Mouse (Mus musculus): ENCODE measurements at regions not wholly inside any gene's neighbourhood (a gene's known extent, or its start where the extent isn't known, plus 50 kb on each side); places are given as distances from the start of the nearest gene placed in this dataset.

DNA sequence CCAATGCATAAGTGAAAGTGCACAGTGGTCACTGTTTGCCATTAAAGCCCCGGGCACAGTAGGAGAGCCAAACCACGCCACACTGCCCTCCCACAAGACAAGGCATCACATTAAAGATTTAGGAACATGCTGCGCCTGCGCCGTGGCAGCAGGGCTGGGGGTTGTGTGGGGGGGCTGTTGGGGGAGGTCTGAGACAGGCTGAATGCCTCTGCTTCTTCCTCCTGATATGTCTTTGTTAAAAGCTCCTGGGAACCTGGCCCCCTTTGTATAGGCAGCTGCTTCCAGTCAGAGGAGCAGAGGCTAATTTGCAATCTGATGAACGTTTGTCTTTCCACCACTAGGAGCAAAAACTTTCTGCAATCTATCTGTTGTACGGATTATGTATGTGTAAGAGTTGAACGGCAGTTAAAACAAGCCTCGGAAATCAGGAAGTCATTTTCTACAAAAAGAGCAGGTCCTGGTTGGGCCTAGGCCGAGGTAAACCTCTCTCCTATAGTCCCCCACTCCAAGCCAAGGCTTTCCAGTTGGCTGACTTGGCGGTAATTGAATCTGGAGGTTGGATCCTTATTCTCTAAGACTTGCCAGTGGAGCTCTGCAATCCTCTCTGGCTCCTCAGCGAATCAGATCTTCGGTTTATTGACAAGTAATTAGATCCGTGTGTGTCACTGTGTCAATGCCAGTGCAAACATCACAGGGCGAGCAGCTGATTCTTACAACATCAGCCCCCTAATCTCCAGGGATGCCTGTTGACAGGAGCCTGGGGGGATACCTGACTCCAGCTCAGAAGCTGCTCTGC is 173.3 kb upstream of the A230072I06Rik start:
- POLR2A ChIA-PET: no interaction called here
- DNase-seq (ENCODE audit: low read depth, low spot score): no peak
- ATAC-seq: no peak
- no peak for TF ChIP-seq CTCF (IDR thresholded peaks at IDR 0.05)
- CTCF ChIA-PET: no interaction called here
- peaks cover 13% of the 10 kb centered on the region for H3K27me3 ChIP-seq
- in situ Hi-C loops (cut with MboI; ENCODE audit: low pct_unique_long_range_greater_than_20kb): no loop called here

DNA sequence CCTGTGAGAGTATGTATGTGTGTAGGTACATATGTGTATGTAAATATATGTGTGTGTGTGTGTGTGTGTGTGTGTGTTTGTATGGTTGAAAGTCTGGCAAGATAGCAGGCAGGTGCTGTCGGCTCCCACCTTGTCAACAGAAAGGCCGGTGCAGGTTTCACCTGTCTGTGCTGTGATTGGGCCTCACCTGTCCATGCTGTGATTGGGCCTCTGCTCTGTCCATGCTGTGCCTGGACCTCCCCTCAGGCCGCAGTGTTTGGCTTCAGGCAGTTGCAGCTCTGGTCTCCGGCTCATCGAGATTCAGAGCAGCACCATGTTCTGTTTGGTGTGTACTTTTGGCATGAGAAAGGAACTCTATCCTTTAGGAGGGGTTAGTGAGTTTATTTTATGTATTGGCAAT is 170.0 kb upstream of the A230072I06Rik start:
- CTCF ChIA-PET: no interaction called here
- no peak for DNase-seq (ENCODE audit: low read depth, low spot score)
- no peak for TF ChIP-seq CTCF (IDR thresholded peaks at IDR 0.05)
- no peak for ATAC-seq
- POLR2A ChIA-PET: no interaction called here
- in situ Hi-C loops (cut with MboI; ENCODE audit: low pct_unique_long_range_greater_than_20kb): no loop called here
- H3K27me3 ChIP-seq: peaks cover 15% of the 10 kb centered on the region

GRCm38 (mm10) chr8:12111626-12112025 is 167.0 kb upstream of the A230072I06Rik start:
- ChIA-PET POLR2A (no interaction called here), CTCF (no interaction called here)
- no peak for TF ChIP-seq CTCF (IDR thresholded peaks at IDR 0.05)
- ATAC-seq (no peak), DNase-seq (ENCODE audit: low read depth, low spot score) (no peak)
- in situ Hi-C loops (cut with MboI; ENCODE audit: low pct_unique_long_range_greater_than_20kb): no loop called here
- H3K27me3 ChIP-seq: peaks cover 10% of the 10 kb centered on the region

DNA sequence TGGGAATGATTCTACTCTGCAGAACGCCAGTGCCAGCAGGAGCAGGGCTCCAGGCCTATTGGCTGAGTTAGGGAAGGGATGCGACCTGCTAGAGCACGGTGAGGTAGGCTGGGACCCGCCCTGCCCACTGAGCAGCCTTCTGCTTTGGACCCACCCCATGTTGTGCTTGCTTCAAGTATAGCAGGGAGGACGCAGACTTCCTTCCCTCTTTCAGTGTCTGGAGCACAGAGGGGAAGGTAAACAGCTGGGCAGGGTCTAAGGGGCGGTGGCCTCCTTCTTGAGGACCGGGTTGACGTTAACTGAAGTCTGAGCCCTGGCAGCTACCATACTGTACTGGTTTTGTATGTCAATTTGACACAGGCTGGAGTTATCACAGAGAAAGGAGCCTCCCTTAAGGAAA is 165.6 kb upstream of the A230072I06Rik start:
- ChIA-PET CTCF (no interaction called here), POLR2A (no interaction called here)
- in situ Hi-C loops (cut with MboI; ENCODE audit: low pct_unique_long_range_greater_than_20kb): no loop called here
- ATAC-seq: no peak
- no peak for TF ChIP-seq CTCF (IDR thresholded peaks at IDR 0.05)
- peaks cover 9% of the 10 kb centered on the region for H3K27me3 ChIP-seq
- no peak for DNase-seq (ENCODE audit: low read depth, low spot score)

DNA sequence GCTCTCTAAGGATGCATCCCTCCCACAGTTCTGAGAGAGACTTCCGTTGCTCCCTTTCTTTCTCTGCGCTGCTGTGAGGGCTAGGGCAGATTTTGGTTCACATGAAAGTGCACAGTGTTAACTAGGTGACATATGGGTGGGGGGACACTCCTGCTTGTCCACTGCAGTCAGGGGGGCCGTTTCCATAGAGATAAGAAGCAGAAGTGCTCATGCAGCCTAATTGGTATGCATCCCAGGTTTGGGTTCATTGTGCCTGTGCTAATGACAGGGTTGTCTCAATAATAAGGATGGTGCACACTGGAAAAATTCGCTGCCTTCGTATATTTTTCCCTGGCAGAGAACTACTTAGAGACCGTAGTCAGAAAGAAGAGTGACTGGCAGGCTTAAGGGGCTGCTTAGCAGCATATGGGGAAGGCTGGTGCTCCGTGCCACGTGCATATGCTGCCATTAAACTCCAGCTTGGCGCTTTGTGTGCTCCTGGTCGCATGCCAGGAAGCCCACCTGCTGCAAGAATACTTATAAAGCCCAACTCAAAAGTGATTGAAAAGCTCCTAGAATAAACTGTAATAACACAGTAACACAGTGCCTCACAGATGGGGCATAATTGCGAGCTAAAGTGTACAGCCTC is 152.1 kb upstream of the A230072I06Rik start:
- in situ Hi-C loops (cut with MboI; ENCODE audit: low pct_unique_long_range_greater_than_20kb): no loop called here
- CTCF ChIA-PET: no interaction called here
- H3K27me3 ChIP-seq: peaks cover 8% of the 10 kb centered on the region
- DNase-seq (ENCODE audit: low read depth, low spot score): no peak
- POLR2A ChIA-PET: no interaction called here
- no peak for ATAC-seq
- TF ChIP-seq CTCF (IDR thresholded peaks at IDR 0.05): no peak

DNA sequence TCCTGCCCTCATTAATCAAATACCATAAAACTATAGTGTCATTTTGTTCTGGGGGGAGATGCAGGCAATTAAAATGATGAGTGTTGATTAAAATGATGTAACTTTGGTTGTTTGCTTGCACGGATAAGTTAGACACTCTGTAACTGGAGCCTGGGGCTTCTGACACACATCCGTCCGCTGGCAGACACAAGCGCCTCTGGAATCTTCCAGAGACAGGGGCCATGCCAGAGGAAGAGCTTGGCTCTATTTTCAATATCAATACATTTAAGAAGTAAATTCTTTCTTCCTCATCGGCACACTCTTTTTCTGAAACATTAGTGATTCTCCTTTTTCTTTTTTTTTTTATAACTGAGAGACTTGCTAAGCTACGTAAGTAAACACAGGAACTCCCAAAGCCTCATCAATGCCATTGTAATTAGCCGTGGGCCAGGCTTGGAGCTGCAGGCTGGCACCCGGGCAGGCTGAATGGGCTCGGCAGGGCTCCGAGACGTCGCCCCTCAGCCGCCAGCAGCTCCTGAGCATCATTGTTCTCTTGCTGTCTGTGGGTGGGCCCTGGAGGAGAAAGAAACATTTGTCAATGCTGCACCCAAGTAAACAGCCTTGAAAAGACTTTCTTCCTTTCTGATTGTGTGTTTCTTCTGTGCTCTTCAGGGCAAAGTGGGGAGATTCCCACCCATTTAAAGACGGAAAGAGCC is 151.4 kb upstream of the A230072I06Rik start:
- ATAC-seq: no peak
- in situ Hi-C loops (cut with MboI; ENCODE audit: low pct_unique_long_range_greater_than_20kb): no loop called here
- no peak for TF ChIP-seq CTCF (IDR thresholded peaks at IDR 0.05)
- ChIA-PET CTCF (no interaction called here), POLR2A (no interaction called here)
- H3K27me3 ChIP-seq: peaks cover 8% of the 10 kb centered on the region
- no peak for DNase-seq (ENCODE audit: low read depth, low spot score)

- in situ Hi-C loops (cut with MboI; ENCODE audit: low pct_unique_long_range_greater_than_20kb): no loop called here
- DNase-seq (ENCODE audit: low read depth, low spot score) (no peak), ATAC-seq (peak; percentile 17)
- ChIA-PET CTCF (no interaction called here), POLR2A (no interaction called here)
- H3K27me3 ChIP-seq: peaks cover 8% of the 10 kb centered on the region
- TF ChIP-seq CTCF (IDR thresholded peaks at IDR 0.05): no peak
These were observed 150.7 kb upstream of the A230072I06Rik start for GRCm38 (mm10) chr8:12127801-12128490.

GRCm38 (mm10) chr8:12130591-12130990 is 148.0 kb upstream of the A230072I06Rik start:
- DNase-seq (ENCODE audit: low read depth, low spot score) (no peak), ATAC-seq (no peak)
- in situ Hi-C loops (cut with MboI; ENCODE audit: low pct_unique_long_range_greater_than_20kb): no loop called here
- no peak for TF ChIP-seq CTCF (IDR thresholded peaks at IDR 0.05)
- ChIA-PET POLR2A (no interaction called here), CTCF (no interaction called here)
- H3K27me3 ChIP-seq: peaks cover 15% of the 10 kb centered on the region

DNA sequence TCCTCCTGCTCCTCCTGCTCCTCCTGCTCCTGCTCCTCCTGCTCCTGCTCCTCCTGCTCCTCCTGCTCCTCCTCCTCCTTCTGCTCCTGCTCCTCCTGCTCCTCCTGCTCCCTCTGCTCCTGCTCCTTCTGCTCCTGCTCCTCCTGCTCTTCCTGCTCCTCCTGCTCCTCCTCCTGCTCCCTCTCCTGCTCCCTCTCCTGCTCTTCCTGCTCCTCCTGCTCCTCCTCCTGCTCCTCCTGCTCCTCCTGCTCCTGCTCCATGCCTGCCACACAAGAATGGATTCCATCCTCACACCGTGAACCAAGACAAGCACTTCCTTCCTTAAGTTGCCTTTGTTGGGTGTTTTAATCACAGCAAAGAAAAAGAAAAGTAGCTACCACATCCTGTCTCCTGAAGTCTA is 144.4 kb upstream of the A230072I06Rik start:
- H3K27me3 ChIP-seq: peaks cover 21% of the 10 kb centered on the region
- TF ChIP-seq CTCF (IDR thresholded peaks at IDR 0.05): no peak
- ChIA-PET POLR2A (no interaction called here), CTCF (no interaction called here)
- DNase-seq (ENCODE audit: low read depth, low spot score) (no peak), ATAC-seq (no peak)
- in situ Hi-C loops (cut with MboI; ENCODE audit: low pct_unique_long_range_greater_than_20kb): no loop called here

DNA sequence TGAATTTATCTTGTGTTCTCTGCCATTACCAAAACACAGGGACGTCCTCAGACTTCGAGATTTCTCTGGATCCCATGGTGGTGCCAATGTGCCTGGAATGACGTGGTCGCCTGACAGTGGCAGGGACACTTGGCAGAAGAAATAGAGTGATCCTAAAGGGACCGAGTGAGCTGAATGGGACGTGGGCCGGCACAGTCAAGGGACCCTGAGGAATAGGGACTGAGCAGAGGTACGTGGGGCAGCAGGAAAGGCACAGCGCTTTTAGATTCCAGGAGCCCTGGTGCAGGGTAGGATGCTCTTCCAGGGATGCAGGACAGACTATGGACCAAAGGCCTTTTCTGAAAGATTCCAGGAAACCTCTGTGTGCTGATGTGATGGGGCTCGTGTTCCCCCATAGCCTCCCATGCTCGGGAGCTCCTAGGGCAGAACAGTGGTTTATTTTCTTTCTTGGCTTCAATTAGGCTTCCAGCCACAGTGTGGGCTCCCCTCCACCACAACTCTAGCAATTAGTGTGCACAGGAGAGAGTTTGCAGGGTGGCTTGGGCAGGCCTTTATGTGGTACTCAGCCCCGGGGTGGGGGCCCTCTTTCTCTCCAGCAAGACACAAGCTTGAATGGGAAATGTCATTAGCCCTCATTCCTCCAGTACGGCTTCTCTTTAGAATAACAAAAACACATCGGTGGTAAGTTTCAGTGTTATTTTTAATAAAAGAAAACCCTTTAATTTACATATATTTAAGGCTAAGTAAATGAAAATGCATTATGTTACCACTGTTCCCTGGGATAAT is 143.0 kb upstream of the A230072I06Rik start:
- peaks cover 27% of the 10 kb centered on the region for H3K27me3 ChIP-seq
- no peak for DNase-seq (ENCODE audit: low read depth, low spot score)
- in situ Hi-C loops (cut with MboI; ENCODE audit: low pct_unique_long_range_greater_than_20kb): no loop called here
- ChIA-PET CTCF (no interaction called here), POLR2A (no interaction called here)
- TF ChIP-seq CTCF (IDR thresholded peaks at IDR 0.05): no peak
- no peak for ATAC-seq
